Comparison of ENCODE assay signal across 8 mouse cellular contexts in the genomic region with DNA sequence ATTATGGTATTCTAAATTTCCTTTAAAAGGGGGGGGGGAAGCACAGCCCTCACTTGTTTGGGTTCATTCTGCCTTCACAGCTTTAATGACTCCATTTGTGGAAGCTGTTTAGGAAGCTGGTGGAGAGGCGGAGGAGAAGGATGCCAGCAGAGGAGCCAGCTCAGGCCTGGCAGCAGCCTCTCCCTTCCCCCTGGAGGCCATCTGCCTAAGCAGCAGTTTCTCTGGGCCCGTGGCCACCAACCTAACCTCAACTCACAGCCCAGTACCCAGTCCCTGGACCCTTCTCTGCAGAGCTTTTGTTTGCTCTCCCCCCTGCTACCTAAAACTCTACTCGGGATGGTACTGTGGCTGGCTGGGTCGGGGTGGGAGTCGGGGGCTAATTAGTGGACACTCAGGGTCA. TPM values are rescaled to one million over a fixed set of nuclear protein-coding genes. Genes with fewer than 3 reads are reported as not detected.
DNase-seq lines count a peak whose midpoint lies in the region; ATAC-seq lines count a peak whose summit lies in the region.

No protein-coding gene starts in this region.

- no peaks in the 10 kb centered on the region for H3K9me3 ChIP-seq in neural tube, embryonic 11.5 days (ENCODE audit: control insufficient read depth, low read length)
- H3K9me3 ChIP-seq in hindbrain, embryonic 15.5 days = no peaks in the 10 kb centered on the region
- H3K9me3 ChIP-seq in midbrain, embryonic 12.5 days = no peaks in the 10 kb centered on the region

- H3K4me2 ChIP-seq in neural tube, embryonic 11.5 days (ENCODE audit: low read depth) = peak overlapping the region; percentile 70
- peak overlapping the region; percentile 97 for H3K4me2 ChIP-seq in hindbrain, embryonic 15.5 days
- peak overlapping the region; percentile 95 for H3K4me2 ChIP-seq in midbrain, embryonic 12.5 days (replicated peaks)

- H3K36me3 ChIP-seq in neural tube, embryonic 11.5 days (ENCODE audit: control insufficient read depth, insufficient read depth, low read length) = no peaks in the 10 kb centered on the region
- no peaks in the 10 kb centered on the region for H3K36me3 ChIP-seq in hindbrain, embryonic 15.5 days
- no peaks in the 10 kb centered on the region for H3K36me3 ChIP-seq in midbrain, embryonic 12.5 days

- DNase-seq in neural tube, embryonic 11.5 days (ENCODE audit: low spot score) = no peak
- no peak for DNase-seq in neural tube, embryonic 10.5 days (ENCODE audit: extremely low spot score, low spot score)
- DNase-seq in cerebellum, postnatal 36 days = peak; percentile 72 to 78
- DNase-seq in adrenal gland, postnatal 36 days = no peak
- no peak for DNase-seq in testis, postnatal 10 days (ENCODE audit: low spot score)

- H3K4me3 ChIP-seq in neural tube, embryonic 11.5 days (ENCODE audit: low read depth, low read length) = peak overlapping the region; percentile 33
- peak overlapping the region; percentile 44 for H3K4me3 ChIP-seq in hindbrain, embryonic 15.5 days
- peak overlapping the region; percentile 45 for H3K4me3 ChIP-seq in midbrain, embryonic 12.5 days

- peaks cover 54% of the 10 kb centered on the region for H3K27me3 ChIP-seq in neural tube, embryonic 11.5 days (ENCODE audit: control insufficient read depth, insufficient read depth, low read length)
- peaks cover 42% of the 10 kb centered on the region for H3K27me3 ChIP-seq in hindbrain, embryonic 15.5 days
- peaks cover 96% of the 10 kb centered on the region for H3K27me3 ChIP-seq in midbrain, embryonic 12.5 days

- WGBS in neural tube, embryonic 11.5 days = 11% methylated on average over 5 of the region's 5 CpGs
- WGBS in hindbrain, embryonic 15.5 days = 14% methylated on average over 5 of the region's 5 CpGs
- 28% methylated on average over 5 of the region's 5 CpGs for WGBS in midbrain, embryonic 12.5 days

- peak overlapping the region; percentile 44; the same call in 1 of the 2 replicates for H3K9ac ChIP-seq in neural tube, embryonic 11.5 days (ENCODE audit: low read length)
- H3K9ac ChIP-seq in hindbrain, embryonic 15.5 days = peak overlapping the region; percentile 10
- peak overlapping the region; percentile 47 for H3K9ac ChIP-seq in midbrain, embryonic 12.5 days (replicated peaks)

- H3K27ac ChIP-seq in neural tube, embryonic 11.5 days (ENCODE audit: low read depth, low read length) = no peak overlapping the region
- H3K27ac ChIP-seq in hindbrain, embryonic 15.5 days (replicated peaks) = no peak overlapping the region
- H3K27ac ChIP-seq in midbrain, embryonic 12.5 days (replicated peaks) = no peak overlapping the region

- H3K4me1 ChIP-seq in neural tube, embryonic 11.5 days (ENCODE audit: control insufficient read depth, insufficient read depth, low read length) = peaks cover 36% of the 10 kb centered on the region
- H3K4me1 ChIP-seq in hindbrain, embryonic 15.5 days (replicated peaks) = peaks cover 55% of the 10 kb centered on the region
- peaks cover 37% of the 10 kb centered on the region for H3K4me1 ChIP-seq in midbrain, embryonic 12.5 days

- ATAC-seq in neural tube, embryonic 11.5 days (ENCODE audit: insufficient read depth, low FRiP score, low TSS enrichment) = no peak
- peak; percentile 17; the same call in 1 of the 2 replicates for ATAC-seq in hindbrain, embryonic 15.5 days (ENCODE audit: low FRiP score, low read depth)
- ATAC-seq in midbrain, embryonic 12.5 days (ENCODE audit: low FRiP score, low read depth) = no peak
- ATAC-seq in erythroid progenitor cell, adult 5-6 weeks (replicated peaks; ENCODE audit: low FRiP score, poor library complexity, severe bottlenecking) = no peak

RNA-seq across cellular contexts. Expression of a gene that starts 4.1 kb away (rescaled TPM):
- 2.3 and 2.9 TPM in 2 replicates for polyA plus RNA-seq in neural tube, embryonic 11.5 days (2014; fragmentation: Nextera tagmentation; extraction: Ambion mirVana)
- 2.8 and 3.5 TPM in 2 replicates for polyA plus RNA-seq in hindbrain, embryonic 15.5 days (2015; fragmentation: Nextera tagmentation; extraction: Ambion mirVana)
- polyA plus RNA-seq in midbrain, embryonic 12.5 days (2016; fragmentation: Nextera tagmentation; extraction: Ambion mirVana) = 4.9 and 5.6 TPM in 2 replicates
- total RNA-seq in erythroid progenitor cell, adult 5-6 weeks (2015; ENCODE audit: low replicate concordance) = not detected in 2 replicates
- total RNA-seq in erythroid progenitor cell, adult 5-6 weeks (2017; ENCODE audit: low replicate concordance) = not detected in 2 replicates
- 1 to 10 TPM; 5.9 to 8.3 TPM for total RNA-seq in adrenal gland, postnatal 36 days (2021)

Comparison
In these comparisons a context has a peak if more than half of its experiments do, and no peak if none do; other contexts are left out.
1. DNase-seq: peak in cerebellum, postnatal 36 days (2 of 2); none in neural tube, embryonic 11.5 days (single experiment), neural tube, embryonic 10.5 days (single experiment), adrenal gland, postnatal 36 days (0 of 2) and testis, postnatal 10 days (single experiment).
2. Peak in every context shown above with its lines, with median percentiles within 50 percentile points of each other: H3K4me2 ChIP-seq, H3K4me3 ChIP-seq and H3K9ac ChIP-seq.